Mouse (Mus musculus) forebrain, embryonic 10.5 days (tissue): ENCODE measurements around the gene Cmtm8. TPM values are rescaled to one million over a fixed set of nuclear protein-coding genes. Genes with fewer than 3 reads are reported as not detected.

Source experiments
- DNase-seq: peaks from one replicate; pipeline ENCODE4 v3.0.0-alpha.2; 2017; ENCODE audit warnings: low spot score; ENCODE audit errors: extremely low spot score
- H3K27ac ChIP-seq: fragments of 300-500 bp; sonication (generic); 2 replicates; pipeline ENCODE4 v1.5.1; 2016; ENCODE audit warnings: mild to moderate bottlenecking
- H3K27me3 ChIP-seq: fragments of 300-500 bp; sonication (generic); 2 replicates; pipeline ENCODE4 v1.6.1; 2016; ENCODE audit warnings: mild to moderate bottlenecking; ENCODE audit not compliant: poor library complexity, severe bottlenecking
- H3K36me3 ChIP-seq: fragments of 300-500 bp; sonication (generic); replicated peaks from 2 replicates; pipeline ENCODE4 v1.6.1; 2016; ENCODE audit warnings: mild to moderate bottlenecking, moderate library complexity
- H3K4me1 ChIP-seq: fragments of 300-500 bp; sonication (generic); 2 replicates; pipeline ENCODE4 v1.6.1; 2016
- H3K4me3 ChIP-seq: fragments of 300-500 bp; sonication (generic); 2 replicates; pipeline ENCODE4 v1.5.1; 2016; ENCODE audit warnings: mild to moderate bottlenecking, moderate library complexity
- H3K9me3 ChIP-seq: fragments of 300-500 bp; sonication (generic); 2 replicates; pipeline ENCODE4 v1.6.1; 2016; ENCODE audit warnings: mild to moderate bottlenecking, moderate library complexity
- WGBS: fragments of 180-500 bp; shearing (Covaris S2); methylation state at CpG from one replicate; pipeline ENCODE4 v1.1.7; 2016; 5-methylcytosine and 5-hydroxymethylcytosine counted together
- polyA plus RNA-seq: library from polyadenylated mRNA; unstranded; fragments of >200 nt; fragmentation: Nextera tagmentation; extraction: Ambion mirVana; gene quantifications from 2 replicates; pipeline ENCODE4 v1.2.1, GENCODE M21; 2016

Gene Cmtm8
- polyA plus RNA-seq, 1 experiment from 2014 or later: 22.8 TPM

- 95% methylated on average over 7 of the region's 7 CpGs for WGBS
- H3K27me3 ChIP-seq: no peaks in the 10 kb centered on the region
- DNase-seq: no peak
- H3K27ac ChIP-seq: no peak overlapping the region
- peaks cover 47% of the 10 kb centered on the region for H3K4me1 ChIP-seq
- H3K36me3 ChIP-seq: peaks cover 2% of the 10 kb centered on the region
- H3K9me3 ChIP-seq: no peaks in the 10 kb centered on the region
- H3K4me3 ChIP-seq: no peak overlapping the region
Measured at GRCm38 (mm10) chr9:114778877-114779276, 65.1 kb downstream of the Cmtm8 start.

- peaks cover 3% of the 10 kb centered on the region for H3K36me3 ChIP-seq
- 95% methylated on average over 7 of the region's 7 CpGs for WGBS
- H3K27me3 ChIP-seq: no peaks in the 10 kb centered on the region
- no peak overlapping the region for H3K4me3 ChIP-seq
- H3K9me3 ChIP-seq: no peaks in the 10 kb centered on the region
- H3K27ac ChIP-seq: no peak overlapping the region
- peaks cover 47% of the 10 kb centered on the region for H3K4me1 ChIP-seq
- no peak for DNase-seq
Measured at GRCm38 (mm10) chr9:114778047-114778390, 65.9 kb downstream of the Cmtm8 start.

- H3K4me3 ChIP-seq: no peak overlapping the region
- H3K27me3 ChIP-seq: no peaks in the 10 kb centered on the region
- H3K27ac ChIP-seq: no peak overlapping the region
- H3K9me3 ChIP-seq: no peaks in the 10 kb centered on the region
- peaks cover 47% of the 10 kb centered on the region for H3K4me1 ChIP-seq
- 87% methylated on average over 6 of the region's 6 CpGs for WGBS
- no peak for DNase-seq
- peaks cover 8% of the 10 kb centered on the region for H3K36me3 ChIP-seq
Measured at GRCm38 (mm10) chr9:114777178-114778046, 66.5 kb downstream of the Cmtm8 start.

- Histone ChIP-seq H3K4me3 (no peak overlapping the region), H3K27ac (no peak overlapping the region)
- WGBS: 84% methylated on average over 3 of the region's 3 CpGs
Measured at GRCm38 (mm10) chr9:114776361-114776760, 67.6 kb downstream of the Cmtm8 start.

GRCm38 (mm10) chr9:114775272-114775671 is 68.7 kb downstream of the Cmtm8 start:
- peak overlapping the region; percentile 2; the same call in 1 of the 2 replicates for H3K27ac ChIP-seq
- 80% methylated on average over 4 of the region's 4 CpGs for WGBS

More at GRCm38 (mm10) chr9:114776361-114776760, 67.6 kb downstream of the Cmtm8 start:
- H3K36me3 ChIP-seq: peaks cover 19% of the 10 kb centered on the region
- H3K4me1 ChIP-seq: peaks cover 40% of the 10 kb centered on the region
- peaks cover 3% of the 10 kb centered on the region; the same call in 1 of the 2 replicates for H3K9me3 ChIP-seq
- H3K27me3 ChIP-seq: no peaks in the 10 kb centered on the region
- no peak for DNase-seq

GRCm38 (mm10) chr9:114774629-114775028 is 69.3 kb downstream of the Cmtm8 start:
- no peak for DNase-seq
- Histone ChIP-seq H3K9me3 (peaks cover 3% of the 10 kb centered on the region; the same call in 1 of the 2 replicates), H3K27me3 (no peaks in the 10 kb centered on the region), H3K4me3 (no peak overlapping the region), H3K36me3 (peaks cover 30% of the 10 kb centered on the region), H3K27ac (no peak overlapping the region), H3K4me1 (peaks cover 23% of the 10 kb centered on the region)
- WGBS: 89% methylated on average over 6 of the region's 6 CpGs

More at GRCm38 (mm10) chr9:114775272-114775671, 68.7 kb downstream of the Cmtm8 start:
- DNase-seq: no peak
- Histone ChIP-seq H3K4me1 (peaks cover 29% of the 10 kb centered on the region), H3K27me3 (no peaks in the 10 kb centered on the region), H3K9me3 (peaks cover 3% of the 10 kb centered on the region; the same call in 1 of the 2 replicates), H3K4me3 (no peak overlapping the region), H3K36me3 (peaks cover 26% of the 10 kb centered on the region)

GRCm38 (mm10) chr9:114771565-114771964 is 72.4 kb downstream of the Cmtm8 start:
- H3K9me3 ChIP-seq: peaks cover 3% of the 10 kb centered on the region; the same call in 1 of the 2 replicates
- no peak overlapping the region for H3K27ac ChIP-seq
- H3K36me3 ChIP-seq: peaks cover 33% of the 10 kb centered on the region
- peaks cover 34% of the 10 kb centered on the region for H3K4me1 ChIP-seq
- no peak overlapping the region for H3K4me3 ChIP-seq
- H3K27me3 ChIP-seq: no peaks in the 10 kb centered on the region
- WGBS: 89% methylated on average over 7 of the region's 7 CpGs
- DNase-seq: no peak

- no peak overlapping the region for H3K27ac ChIP-seq
- peaks cover 3% of the 10 kb centered on the region; the same call in 1 of the 2 replicates for H3K9me3 ChIP-seq
- no peak overlapping the region for H3K4me3 ChIP-seq
- H3K4me1 ChIP-seq: peaks cover 30% of the 10 kb centered on the region
- H3K27me3 ChIP-seq: no peaks in the 10 kb centered on the region
- DNase-seq: no peak
- H3K36me3 ChIP-seq: peaks cover 43% of the 10 kb centered on the region
- WGBS: 90% methylated on average over 4 of the region's 4 CpGs
Measured at GRCm38 (mm10) chr9:114770224-114770623, 73.7 kb downstream of the Cmtm8 start.

GRCm38 (mm10) chr9:114768066-114768465 is 75.9 kb downstream of the Cmtm8 start:
- Histone ChIP-seq H3K27me3 (no peaks in the 10 kb centered on the region), H3K4me3 (no peak overlapping the region), H3K27ac (peak overlapping the region; percentile 77), H3K36me3 (peaks cover 45% of the 10 kb centered on the region), H3K4me1 (peaks cover 19% of the 10 kb centered on the region), H3K9me3 (peaks cover 3% of the 10 kb centered on the region; the same call in 1 of the 2 replicates)
- WGBS: 54% methylated on average over 10 of the region's 10 CpGs
- no peak for DNase-seq

- peaks cover 3% of the 10 kb centered on the region; the same call in 1 of the 2 replicates for H3K9me3 ChIP-seq
- H3K27ac ChIP-seq: peak overlapping the region; percentile 77
- peaks cover 46% of the 10 kb centered on the region for H3K36me3 ChIP-seq
- H3K4me1 ChIP-seq: peaks cover 19% of the 10 kb centered on the region
- 73% methylated on average over 2 of the region's 2 CpGs for WGBS
- no peaks in the 10 kb centered on the region for H3K27me3 ChIP-seq
- no peak overlapping the region for H3K4me3 ChIP-seq
- no peak for DNase-seq
Measured at GRCm38 (mm10) chr9:114767507-114767906, 76.4 kb downstream of the Cmtm8 start.

- Histone ChIP-seq H3K27ac (peak overlapping the region; percentile 77), H3K36me3 (peaks cover 46% of the 10 kb centered on the region), H3K4me1 (peaks cover 19% of the 10 kb centered on the region), H3K9me3 (peaks cover under 1% of the 10 kb centered on the region; the same call in 1 of the 2 replicates), H3K4me3 (no peak overlapping the region), H3K27me3 (no peaks in the 10 kb centered on the region)
- DNase-seq: no peak
- 83% methylated on average over 13 of the region's 13 CpGs for WGBS
Measured at GRCm38 (mm10) chr9:114767030-114767429, 76.9 kb downstream of the Cmtm8 start.

- no peaks in the 10 kb centered on the region for H3K9me3 ChIP-seq
- no peak overlapping the region for H3K27ac ChIP-seq
- H3K4me3 ChIP-seq: no peak overlapping the region
- H3K4me1 ChIP-seq: peaks cover 24% of the 10 kb centered on the region
- no peaks in the 10 kb centered on the region for H3K27me3 ChIP-seq
- H3K36me3 ChIP-seq: peaks cover 65% of the 10 kb centered on the region
- WGBS: 64% methylated on average over 13 of the region's 13 CpGs
- peak; percentile 39 for DNase-seq
Measured at GRCm38 (mm10) chr9:114763341-114763740, 80.6 kb downstream of the Cmtm8 start.

- no peak overlapping the region for H3K4me3 ChIP-seq
- H3K27me3 ChIP-seq: no peaks in the 10 kb centered on the region
- H3K4me1 ChIP-seq: peaks cover 10% of the 10 kb centered on the region; the same call in 1 of the 2 replicates
- WGBS: 77% methylated on average over 11 of the region's 11 CpGs
- H3K9me3 ChIP-seq: no peaks in the 10 kb centered on the region
- H3K27ac ChIP-seq: no peak overlapping the region
- peaks cover 71% of the 10 kb centered on the region for H3K36me3 ChIP-seq
- DNase-seq: no peak
Measured at GRCm38 (mm10) chr9:114761848-114762247, 82.1 kb downstream of the Cmtm8 start.
